In genomic region chr17:93312139-93312538, GRCm38 (mm10) we compare ENCODE assay signal across 22 mouse cellular contexts.
A peak's percentile ranks its signal among the peaks of the same experiment; 100 is the strongest.
DNase-seq lines count a peak whose midpoint lies in the region; ATAC-seq lines count a peak whose summit lies in the region.
"Had no signal": no experiment of that assay in that cellular context is flagged by ENCODE, and none has a peak within 500 bp of the region (broad histone marks: within the 10 kb centered on the region; RNA-seq: fewer than 3 reads in every experiment).

No protein-coding gene starts in this region.

- DNase-seq in neural tube, embryonic 11.5 days (ENCODE audit: low spot score): peak; percentile 28
- DNase-seq in neural tube, embryonic 10.5 days (ENCODE audit: extremely low spot score, low spot score): no peak
- DNase-seq in retina, embryonic 14.5 days (ENCODE audit: low spot score): peak; percentile 43
- DNase-seq in thymus, postnatal 25 days: no peak
- DNase-seq in adipocyte (ENCODE audit: low spot score): no peak
- DNase-seq in left cerebral cortex, postnatal 10 days (ENCODE audit: extremely low spot score in 1 of 2, low spot score in 2 of 2): no peak
- DNase-seq: adrenal gland, postnatal 10 days; cerebellum, adult 9-11 months; gastrocnemius, postnatal 36 days; heart, postnatal 36 days; kidney, adult 18-20 months; kidney, postnatal 4 days; layer of hippocampus, adult 9-11 months; liver, embryonic 13.5 days; lung, adult 2 months; lung, postnatal 14 days had no signal

- no peaks in the 10 kb centered on the region for H3K27me3 ChIP-seq in neural tube, embryonic 11.5 days (ENCODE audit: control insufficient read depth, insufficient read depth, low read length)
- H3K27me3 ChIP-seq in hindbrain, embryonic 13.5 days: peaks cover 18% of the 10 kb centered on the region
- H3K27me3 ChIP-seq in midbrain, embryonic 13.5 days: peaks cover 33% of the 10 kb centered on the region
- H3K27me3 ChIP-seq: heart, embryonic 15.5 days; liver, embryonic 13.5 days had no signal

- H3K4me2 ChIP-seq in neural tube, embryonic 11.5 days (ENCODE audit: low read depth): no peak overlapping the region
- H3K4me2 ChIP-seq in hindbrain, embryonic 13.5 days: no peak overlapping the region
- no peak overlapping the region for H3K4me2 ChIP-seq in midbrain, embryonic 13.5 days (replicated peaks)
- H3K4me2 ChIP-seq: heart, embryonic 15.5 days; liver, embryonic 13.5 days had no signal

- no peaks in the 10 kb centered on the region for H3K36me3 ChIP-seq in neural tube, embryonic 11.5 days (ENCODE audit: control insufficient read depth, insufficient read depth, low read length)
- no peaks in the 10 kb centered on the region for H3K36me3 ChIP-seq in hindbrain, embryonic 13.5 days
- H3K36me3 ChIP-seq in midbrain, embryonic 13.5 days: no peaks in the 10 kb centered on the region
- H3K36me3 ChIP-seq: embryonic facial prominence, embryonic 10.5 days; forebrain, embryonic 10.5 days; heart, embryonic 15.5 days; liver, embryonic 13.5 days had no signal

- intact Hi-C loops in left cerebral cortex, postnatal 10 days (cut with DNase I): no loop called here

- H3K27ac ChIP-seq in neural tube, embryonic 11.5 days (ENCODE audit: low read depth, low read length): no peak overlapping the region
- H3K27ac ChIP-seq in hindbrain, embryonic 13.5 days: no peak overlapping the region
- H3K27ac ChIP-seq in midbrain, embryonic 13.5 days: no peak overlapping the region
- H3K27ac ChIP-seq: embryonic facial prominence, embryonic 10.5 days; forebrain, embryonic 10.5 days; heart, embryonic 15.5 days; liver, embryonic 13.5 days had no signal

- H3K9me3 ChIP-seq in neural tube, embryonic 11.5 days (ENCODE audit: control insufficient read depth, low read length): no peaks in the 10 kb centered on the region
- H3K9me3 ChIP-seq in hindbrain, embryonic 13.5 days: no peaks in the 10 kb centered on the region
- H3K9me3 ChIP-seq in midbrain, embryonic 13.5 days: no peaks in the 10 kb centered on the region
- H3K9me3 ChIP-seq: embryonic facial prominence, embryonic 10.5 days; forebrain, embryonic 10.5 days; heart, embryonic 15.5 days; liver, embryonic 13.5 days had no signal

- no peaks in the 10 kb centered on the region for H3K4me1 ChIP-seq in neural tube, embryonic 11.5 days (ENCODE audit: control insufficient read depth, insufficient read depth, low read length)
- H3K4me1 ChIP-seq in hindbrain, embryonic 13.5 days (replicated peaks): peaks cover 19% of the 10 kb centered on the region
- H3K4me1 ChIP-seq in midbrain, embryonic 13.5 days (replicated peaks): peaks cover 22% of the 10 kb centered on the region
- H3K4me1 ChIP-seq: heart, embryonic 15.5 days; liver, embryonic 13.5 days had no signal

- H3K4me3 ChIP-seq in neural tube, embryonic 11.5 days (ENCODE audit: low read depth, low read length): no peak overlapping the region
- no peak overlapping the region for H3K4me3 ChIP-seq in hindbrain, embryonic 13.5 days
- no peak overlapping the region for H3K4me3 ChIP-seq in midbrain, embryonic 13.5 days (replicated peaks)
- H3K4me3 ChIP-seq: embryonic facial prominence, embryonic 10.5 days; forebrain, embryonic 10.5 days; heart, embryonic 15.5 days; liver, embryonic 13.5 days had no signal

- no peak overlapping the region for H3K9ac ChIP-seq in neural tube, embryonic 11.5 days (ENCODE audit: low read length)
- no peak overlapping the region for H3K9ac ChIP-seq in hindbrain, embryonic 13.5 days
- no peak overlapping the region for H3K9ac ChIP-seq in midbrain, embryonic 13.5 days (replicated peaks)
- H3K9ac ChIP-seq: heart, embryonic 15.5 days; liver, embryonic 13.5 days had no signal

- ATAC-seq in neural tube, embryonic 11.5 days (ENCODE audit: insufficient read depth, low FRiP score, low TSS enrichment): peak; percentile 80
- ATAC-seq in hindbrain, embryonic 13.5 days (ENCODE audit: low FRiP score): 0 out of 2 replicates have a peak, but pooled peaks have one; percentile 55
- ATAC-seq in midbrain, embryonic 13.5 days: peak; percentile 60
- ATAC-seq: inflammation-experienced regulatory T-cells, adult 6 months had no signal

- 24% methylated on average over 4 of the region's 4 CpGs for WGBS in neural tube, embryonic 11.5 days
- 21% methylated on average over 4 of the region's 4 CpGs for WGBS in hindbrain, embryonic 13.5 days
- 17% methylated on average over 4 of the region's 4 CpGs for WGBS in midbrain, embryonic 13.5 days

Comparison
In these comparisons a context has a peak if more than half of its experiments do, and no peak if none do; other contexts are left out.
1. DNase-seq: peak in neural tube, embryonic 11.5 days (single experiment) and retina, embryonic 14.5 days (single experiment); none in neural tube, embryonic 10.5 days (single experiment), thymus, postnatal 25 days (single experiment), adipocyte (single experiment) and left cerebral cortex, postnatal 10 days (0 of 2).
2. Peak in every context shown above with its lines, with median percentiles within 50 percentile points of each other: ATAC-seq.